Mouse (Mus musculus) heart, postnatal 0 days (tissue): ENCODE measurements around the gene Nup93. TPM values are rescaled to one million over a fixed set of nuclear protein-coding genes. Genes with fewer than 3 reads are reported as not detected.

Experiments used
- ATAC-seq: fragments of 200-750 bp; cut with Nextera tagmentation; 2 replicates; pipeline ENCODE4 v1.8.0; 2017; ENCODE audit warnings: low read depth, moderate number of reproducible peaks, moderate library complexity; ENCODE audit not compliant: insufficient read depth
- DNase-seq: peaks from one replicate; pipeline ENCODE4 v3.0.0-alpha.2; 2016; ENCODE audit warnings: low spot score
- H3K27ac ChIP-seq: fragments of 300-500 bp; sonication (generic); 2 replicates; pipeline ENCODE4 v1.5.1; 2014; ENCODE audit warnings: low read depth, mild to moderate bottlenecking
- H3K27me3 ChIP-seq: fragments of 300-500 bp; sonication (generic); 2 replicates; pipeline ENCODE4 v1.6.1; 2014; ENCODE audit warnings: low read length, mixed read lengths; ENCODE audit not compliant: control insufficient read depth, insufficient read depth
- H3K36me3 ChIP-seq: fragments of 300-500 bp; sonication (generic); replicated peaks from 2 replicates; pipeline ENCODE4 v1.6.1; 2014; ENCODE audit warnings: low read length, mixed read lengths; ENCODE audit not compliant: control insufficient read depth, insufficient read depth
- H3K4me1 ChIP-seq: fragments of 300-500 bp; sonication (generic); 2 replicates; pipeline ENCODE4 v1.6.1; 2014; ENCODE audit warnings: antibody characterized with exemption; ENCODE audit not compliant: control insufficient read depth, insufficient read depth
- H3K4me2 ChIP-seq: fragments of 300-500 bp; sonication (generic); 2 replicates; pipeline ENCODE4 v1.6.1; 2014; ENCODE audit warnings: low read depth, mild to moderate bottlenecking, low read length, moderate library complexity
- H3K4me3 ChIP-seq: fragments of 300-500 bp; sonication (generic); 2 replicates; pipeline ENCODE4 v1.5.1; 2014; ENCODE audit warnings: low read depth, low read length
- H3K9ac ChIP-seq: fragments of 300-500 bp; sonication (generic); replicated peaks from 2 replicates; pipeline ENCODE4 v1.6.1; 2014; ENCODE audit warnings: low read depth, low read length, mixed read lengths
- H3K9me3 ChIP-seq: fragments of 300-500 bp; sonication (generic); replicated peaks from 2 replicates; pipeline ENCODE4 v1.6.1; 2016; ENCODE audit warnings: low read length; ENCODE audit not compliant: control insufficient read depth
- CTCF ChIP-seq: IDR thresholded peaks from 2 replicates; pipeline ENCODE4 v1.5.1; 2016; ENCODE audit warnings: antibody characterized with exemption, control low read depth, low read depth
- EP300 ChIP-seq: IDR thresholded peaks from 2 replicates; pipeline ENCODE4 v1.6.1; 2016; ENCODE audit warnings: antibody characterized with exemption, low read depth
- WGBS: fragments of 180-500 bp; shearing (Covaris S2); extraction: QIAGEN DNeasy Blood & Tissue Kit; methylation state at CpG from one replicate; pipeline ENCODE4 v1.1.7; 2014; 5-methylcytosine and 5-hydroxymethylcytosine counted together
- polyA plus RNA-seq: library from polyadenylated mRNA; unstranded; fragments of >200 nt; fragmentation: Nextera tagmentation; extraction: Ambion mirVana; gene quantifications from 2 replicates; pipeline ENCODE4 v1.2.1, GENCODE M21; 2015
- total RNA-seq: library from RNA; depleted of rRNA; stranded (reverse); fragments of >200 nt; gene quantifications from 2 replicates; pipeline ENCODE4 v1.2.3, GENCODE M21; 2014; ENCODE audit warnings: low replicate concordance

The Nup93 gene
- total and polyA plus RNA-seq, 2 experiments from 2014 or later = 21.9 to 31.4 TPM

GRCm38 (mm10) chr8:94182055-94182929 is 32.1 kb upstream of the Nup93 start:
- Histone ChIP-seq H3K9me3 (no peaks in the 10 kb centered on the region), H3K4me1 (peaks cover 21% of the 10 kb centered on the region), H3K27ac (peak overlapping the region; percentile 77), H3K4me2 (peak overlapping the region; percentile 58), H3K9ac (peak overlapping the region; percentile 41; the same call in 1 of the 2 replicates), H3K36me3 (no peaks in the 10 kb centered on the region), H3K4me3 (peak overlapping the region; percentile 31), H3K27me3 (peaks cover 21% of the 10 kb centered on the region)
- ATAC-seq = no peak
- DNase-seq = no peak
- TF ChIP-seq CTCF (no peak), EP300 (no peak)
- 65% methylated on average over 13 of the region's 13 CpGs for WGBS

GRCm38 (mm10) chr8:94183117-94183516 is 31.2 kb upstream of the Nup93 start:
- Histone ChIP-seq H3K4me1 (peaks cover 21% of the 10 kb centered on the region), H3K27ac (peak overlapping the region; percentile 77), H3K4me2 (peak overlapping the region; percentile 58), H3K4me3 (peak overlapping the region; percentile 31), H3K36me3 (no peaks in the 10 kb centered on the region), H3K9me3 (no peaks in the 10 kb centered on the region), H3K9ac (peak overlapping the region; percentile 41; the same call in 1 of the 2 replicates), H3K27me3 (peaks cover 23% of the 10 kb centered on the region)
- WGBS = 0% methylated on average over 16 of the region's 16 CpGs
- peak; percentile 68 for TF ChIP-seq CTCF
- no peak for TF ChIP-seq EP300
- DNase-seq (peak; percentile 88), ATAC-seq (peak; percentile 67)

- no peak overlapping the region for H3K4me3 ChIP-seq
- H3K27ac ChIP-seq = no peak overlapping the region
- H3K9ac ChIP-seq = no peak overlapping the region
- WGBS = 55% methylated on average over 12 of the region's 12 CpGs
- no peak overlapping the region for H3K4me2 ChIP-seq
- H3K27me3 ChIP-seq = peaks cover 23% of the 10 kb centered on the region
- TF ChIP-seq EP300 (no peak), CTCF (no peak)
- H3K4me1 ChIP-seq = peaks cover 22% of the 10 kb centered on the region
- DNase-seq = no peak
- no peaks in the 10 kb centered on the region for H3K9me3 ChIP-seq
- ATAC-seq = no peak
- H3K36me3 ChIP-seq = no peaks in the 10 kb centered on the region
Measured at GRCm38 (mm10) chr8:94184357-94184843, 30.0 kb upstream of the Nup93 start.

- Histone ChIP-seq H3K27me3 (peaks cover 23% of the 10 kb centered on the region), H3K27ac (no peak overlapping the region)
Measured at GRCm38 (mm10) chr8:94185791-94186190, 28.6 kb upstream of the Nup93 start.

GRCm38 (mm10) chr8:94186542-94186941 is 27.8 kb upstream of the Nup93 start:
- Histone ChIP-seq H3K36me3 (no peaks in the 10 kb centered on the region), H3K4me1 (peaks cover 24% of the 10 kb centered on the region; the same call in 1 of the 2 replicates), H3K9me3 (no peaks in the 10 kb centered on the region), H3K4me3 (no peak overlapping the region), H3K4me2 (0 out of 2 replicates have a peak overlapping the region, but pooled peaks have one; percentile 2), H3K27me3 (peaks cover 23% of the 10 kb centered on the region), H3K27ac (no peak overlapping the region), H3K9ac (no peak overlapping the region)
- peak; percentile 48 for ATAC-seq
- TF ChIP-seq CTCF (peak; percentile 73), EP300 (no peak)
- peak; percentile 75 for DNase-seq
- WGBS = 4% methylated on average over 17 of the region's 17 CpGs

More at GRCm38 (mm10) chr8:94185791-94186190, 28.6 kb upstream of the Nup93 start:
- H3K9ac ChIP-seq = no peak overlapping the region
- 67% methylated on average over 6 of the region's 6 CpGs for WGBS
- H3K9me3 ChIP-seq = no peaks in the 10 kb centered on the region
- no peak for TF ChIP-seq EP300
- no peak for TF ChIP-seq CTCF
- no peak overlapping the region for H3K4me2 ChIP-seq
- DNase-seq = no peak
- ATAC-seq = no peak
- H3K36me3 ChIP-seq = no peaks in the 10 kb centered on the region
- peaks cover 18% of the 10 kb centered on the region for H3K4me1 ChIP-seq
- H3K4me3 ChIP-seq = no peak overlapping the region
